Mouse (Mus musculus) hindbrain, embryonic 13.5 days (tissue): ENCODE results near the gene Aph1c. TPM values are rescaled to one million over a fixed set of nuclear protein-coding genes. Genes with fewer than 3 reads are reported as not detected.
"Not testable (repeated sequence)": the region's sequence is repeated elsewhere in the genome, so short reads cannot be mapped to it uniquely, and the experiment has no call there.

Experiments
- ATAC-seq: fragments of 200-750 bp; cut with Nextera tagmentation; 2 replicates; pipeline ENCODE4 v1.8.0; 2017; ENCODE audit warnings: moderate TSS enrichment; ENCODE audit not compliant: low FRiP score
- H3K27ac ChIP-seq: fragments of 300-500 bp; sonication (generic); 2 replicates; pipeline ENCODE4 v1.5.1; 2015; ENCODE audit warnings: inconsistent platforms, mild to moderate bottlenecking, moderate library complexity
- H3K27me3 ChIP-seq: fragments of 300-500 bp; sonication (generic); 2 replicates; pipeline ENCODE4 v1.6.1; 2015; ENCODE audit warnings: mild to moderate bottlenecking, inconsistent platforms
- H3K36me3 ChIP-seq: fragments of 300-500 bp; sonication (generic); 2 replicates; pipeline ENCODE4 v1.6.1; 2015; ENCODE audit warnings: mild to moderate bottlenecking, inconsistent platforms
- H3K4me1 ChIP-seq: fragments of 300-500 bp; sonication (generic); replicated peaks from 2 replicates; pipeline ENCODE4 v1.6.1; 2015; ENCODE audit warnings: inconsistent platforms
- H3K4me2 ChIP-seq: fragments of 300-500 bp; sonication (generic); 2 replicates; pipeline ENCODE4 v1.6.1; 2015; ENCODE audit warnings: inconsistent platforms, mild to moderate bottlenecking, moderate library complexity
- H3K4me3 ChIP-seq: fragments of 300-500 bp; sonication (generic); 2 replicates; pipeline ENCODE4 v1.5.1; 2015; ENCODE audit warnings: mild to moderate bottlenecking, inconsistent platforms
- H3K9ac ChIP-seq: fragments of 300-500 bp; sonication (generic); 2 replicates; pipeline ENCODE4 v1.6.1; 2015; ENCODE audit warnings: mild to moderate bottlenecking, inconsistent platforms
- H3K9me3 ChIP-seq: fragments of 300-500 bp; sonication (generic); 2 replicates; pipeline ENCODE4 v1.6.1; 2016; ENCODE audit warnings: inconsistent platforms
- WGBS: fragments of 180-500 bp; shearing (Covaris S2); methylation state at CpG from one replicate; pipeline ENCODE4 v1.1.7; 2015; 5-methylcytosine and 5-hydroxymethylcytosine counted together
- polyA plus RNA-seq: library from polyadenylated mRNA; unstranded; fragments of >200 nt; fragmentation: Nextera tagmentation; extraction: Ambion mirVana; gene quantifications from 2 replicates; pipeline ENCODE4 v1.2.1, GENCODE M21; 2015

Aph1c gene
- polyA plus RNA-seq, 1 experiment from 2014 or later: 5.4 TPM

- not testable (repeated sequence) for H3K4me1 ChIP-seq, H3K4me3 ChIP-seq, ATAC-seq, H3K27ac ChIP-seq, H3K27me3 ChIP-seq, H3K36me3 ChIP-seq, H3K4me2 ChIP-seq, H3K9ac ChIP-seq, H3K9me3 ChIP-seq
- WGBS: no CpG with 5 or more reads among the region's 5 CpGs
Observed at GRCm38 (mm10) chr9:66822255-66822654, 12.3 kb downstream of the Aph1c start.

- H3K36me3 ChIP-seq: no peaks in the 10 kb centered on the region
- H3K27ac ChIP-seq: no peak overlapping the region
- no peaks in the 10 kb centered on the region for H3K9me3 ChIP-seq
- no peak overlapping the region for H3K4me2 ChIP-seq
- ATAC-seq: no peak
- no peaks in the 10 kb centered on the region for H3K27me3 ChIP-seq
- H3K9ac ChIP-seq: no peak overlapping the region
- no peaks in the 10 kb centered on the region for H3K4me1 ChIP-seq
- 85% methylated on average over 5 of the region's 5 CpGs for WGBS
- no peak overlapping the region for H3K4me3 ChIP-seq
Observed at GRCm38 (mm10) chr9:66820996-66821395, 13.5 kb downstream of the Aph1c start.

GRCm38 (mm10) chr9:66813392-66813791 lies 21.1 kb downstream of the Aph1c start:
- Histone ChIP-seq H3K4me1 (no peaks in the 10 kb centered on the region), H3K4me2 (no peak overlapping the region), H3K27me3 (no peaks in the 10 kb centered on the region), H3K9me3 (no peaks in the 10 kb centered on the region), H3K9ac (no peak overlapping the region), H3K36me3 (no peaks in the 10 kb centered on the region), H3K4me3 (no peak overlapping the region), H3K27ac (no peak overlapping the region)
- 15% methylated on average over 2 of the region's 2 CpGs for WGBS
- no peak for ATAC-seq

GRCm38 (mm10) chr9:66805951-66806350 lies 28.6 kb downstream of the Aph1c start:
- not testable (repeated sequence) for H3K9me3 ChIP-seq, H3K36me3 ChIP-seq, ATAC-seq, H3K4me1 ChIP-seq, H3K27ac ChIP-seq
- WGBS: 1% methylated on average over 30 of the region's 37 CpGs
- Histone ChIP-seq H3K27me3 (peaks cover 33% of the 10 kb centered on the region), H3K4me3 (peak overlapping the region; percentile 35), H3K9ac (peak overlapping the region; percentile 61; the same call in 1 of the 2 replicates), H3K4me2 (peak overlapping the region; percentile 56)

- 63% methylated on average over 12 of the region's 12 CpGs for WGBS
- no peak for ATAC-seq
- Histone ChIP-seq H3K27ac (no peak overlapping the region), H3K4me1 (no peaks in the 10 kb centered on the region), H3K27me3 (peaks cover 29% of the 10 kb centered on the region), H3K36me3 (no peaks in the 10 kb centered on the region), H3K4me3 (no peak overlapping the region), H3K9ac (no peak overlapping the region), H3K4me2 (no peak overlapping the region), H3K9me3 (no peaks in the 10 kb centered on the region)
Observed at GRCm38 (mm10) chr9:66801947-66802346, 32.6 kb downstream of the Aph1c start.

- Histone ChIP-seq H3K27me3 (peaks cover 3% of the 10 kb centered on the region; the same call in 1 of the 2 replicates), H3K4me2 (peak within 1 kb of the TSS; percentile 78), H3K27ac (peak within 1 kb of the TSS; percentile 94), H3K9ac (peak within 1 kb of the TSS; percentile 86), H3K4me1 (peaks cover 12% of the 10 kb centered on the region), H3K36me3 (no peaks in the 10 kb centered on the region), H3K4me3 (peak within 1 kb of the TSS; percentile 67), H3K9me3 (no peaks in the 10 kb centered on the region)
- ATAC-seq: no peak
- 77% methylated on average over 5 of the region's 5 CpGs for WGBS
Observed at GRCm38 (mm10) chr9:66796739-66797138, 37.8 kb downstream of the Aph1c start, which contains the start of gene Gm10647. Gm10647 (plus strand) TSS chr9:66797039.

GRCm38 (mm10) chr9:66795464-66796324 lies 38.8 kb downstream of the Aph1c start, which contains the start of gene Aph1b:
Aph1b (minus strand) TSS chr9:66795490.
- Histone ChIP-seq H3K9ac (peak within 1 kb of the TSS; percentile 86), H3K27ac (peak within 1 kb of the TSS; percentile 94), H3K36me3 (peaks cover under 1% of the 10 kb centered on the region; the same call in 1 of the 2 replicates), H3K4me3 (peak within 1 kb of the TSS; percentile 67), H3K4me1 (peaks cover 12% of the 10 kb centered on the region), H3K4me2 (peak within 1 kb of the TSS; percentile 78), H3K9me3 (no peaks in the 10 kb centered on the region), H3K27me3 (no peaks in the 10 kb centered on the region)
- peak; percentile 99 for ATAC-seq
- under 1% methylated on average over 42 of the region's 42 CpGs for WGBS

- peak overlapping the region; percentile 94 for H3K27ac ChIP-seq
- H3K9me3 ChIP-seq: no peaks in the 10 kb centered on the region
- peak overlapping the region; percentile 86 for H3K9ac ChIP-seq
- no peaks in the 10 kb centered on the region for H3K27me3 ChIP-seq
- peak overlapping the region; percentile 78 for H3K4me2 ChIP-seq
- ATAC-seq: peak; percentile 78
- peak overlapping the region; percentile 67 for H3K4me3 ChIP-seq
- 2% methylated on average over 43 of the region's 43 CpGs for WGBS
- peaks cover 9% of the 10 kb centered on the region for H3K36me3 ChIP-seq
- peaks cover 12% of the 10 kb centered on the region for H3K4me1 ChIP-seq
Observed at GRCm38 (mm10) chr9:66794629-66795463, 39.7 kb downstream of the Aph1c start.

GRCm38 (mm10) chr9:66787821-66788220 lies 46.7 kb downstream of the Aph1c start:
- no peak for ATAC-seq
- WGBS: 12% methylated on average over 2 of the region's 2 CpGs
- H3K36me3 ChIP-seq: peaks cover 27% of the 10 kb centered on the region

GRCm38 (mm10) chr9:66784552-66784951 lies 50.0 kb downstream of the Aph1c start:
- not testable (repeated sequence) for H3K9ac ChIP-seq, ATAC-seq, H3K4me2 ChIP-seq, H3K27me3 ChIP-seq, H3K9me3 ChIP-seq, H3K4me3 ChIP-seq, H3K4me1 ChIP-seq, H3K27ac ChIP-seq
- H3K36me3 ChIP-seq: peaks cover 16% of the 10 kb centered on the region
- no CpG with 5 or more reads among the region's 3 CpGs for WGBS

More at GRCm38 (mm10) chr9:66787821-66788220, 46.7 kb downstream of the Aph1c start:
- H3K9ac ChIP-seq: no peak overlapping the region
- 0 out of 2 replicates have a peak, but pooled peaks cover under 1% of the 10 kb centered on the region for H3K4me1 ChIP-seq
- no peak overlapping the region for H3K4me3 ChIP-seq
- no peaks in the 10 kb centered on the region for H3K27me3 ChIP-seq
- no peak overlapping the region for H3K4me2 ChIP-seq
- H3K9me3 ChIP-seq: no peaks in the 10 kb centered on the region
- H3K27ac ChIP-seq: no peak overlapping the region

GRCm38 (mm10) chr9:66770701-66771100 lies 63.8 kb downstream of the Aph1c start:
- no peak overlapping the region for H3K4me2 ChIP-seq
- H3K9me3 ChIP-seq: no peaks in the 10 kb centered on the region
- H3K27me3 ChIP-seq: no peaks in the 10 kb centered on the region
- no peak overlapping the region for H3K9ac ChIP-seq
- H3K4me1 ChIP-seq: no peaks in the 10 kb centered on the region
- no peak overlapping the region for H3K4me3 ChIP-seq
- no peaks in the 10 kb centered on the region for H3K36me3 ChIP-seq
- no peak for ATAC-seq
- no peak overlapping the region for H3K27ac ChIP-seq

- WGBS: 80% methylated on average over 3 of the region's 3 CpGs
- H3K9ac ChIP-seq: no peak overlapping the region
- no peak overlapping the region for H3K27ac ChIP-seq
- no peaks in the 10 kb centered on the region for H3K36me3 ChIP-seq
- no peaks in the 10 kb centered on the region for H3K27me3 ChIP-seq
- no peak overlapping the region for H3K4me2 ChIP-seq
- H3K9me3 ChIP-seq: no peaks in the 10 kb centered on the region
- no peak for ATAC-seq
- H3K4me1 ChIP-seq: no peaks in the 10 kb centered on the region
- H3K4me3 ChIP-seq: no peak overlapping the region
Observed at GRCm38 (mm10) chr9:66769275-66769674, 65.3 kb downstream of the Aph1c start.
